Mouse (Mus musculus): ENCODE data around the gene Negr1. TPM values are rescaled to one million over a fixed set of nuclear protein-coding genes. Genes with fewer than 3 reads are reported as not detected.

Gene Negr1
- total RNA-seq, 4 experiments from 2014 or later = 0.41 to 0.94 (median 0.84) TPM

GRCm38 (mm10) chr3:157209386-157209785 lies 647.8 kb downstream of the Negr1 start:
- no peak for DNase-seq (ENCODE audit: low spot score)

GRCm38 (mm10) chr3:157215937-157216719 lies 654.5 kb downstream of the Negr1 start:
- no peak for DNase-seq (ENCODE audit: low spot score)

- DNase-seq (ENCODE audit: low spot score) = no peak
Measured at GRCm38 (mm10) chr3:157217794-157218193, 656.2 kb downstream of the Negr1 start.

- DNase-seq (ENCODE audit: low spot score) = no peak
Measured at GRCm38 (mm10) chr3:157224920-157225319, 663.3 kb downstream of the Negr1 start.

GRCm38 (mm10) chr3:157232723-157233122 lies 671.1 kb downstream of the Negr1 start:
- no peak for DNase-seq (ENCODE audit: low spot score)

- no peak for DNase-seq (ENCODE audit: low spot score)
Measured at GRCm38 (mm10) chr3:157240240-157240639, 678.6 kb downstream of the Negr1 start.

GRCm38 (mm10) chr3:157255446-157255845 lies 693.9 kb downstream of the Negr1 start:
- DNase-seq (ENCODE audit: low spot score) = no peak

GRCm38 (mm10) chr3:157255863-157256262 lies 694.3 kb downstream of the Negr1 start:
- no peak for DNase-seq (ENCODE audit: low spot score)

GRCm38 (mm10) chr3:157268742-157269141 lies 707.1 kb downstream of the Negr1 start:
- no peak for DNase-seq (ENCODE audit: low spot score)

GRCm38 (mm10) chr3:157272379-157272778 lies 710.8 kb downstream of the Negr1 start:
- no peak for DNase-seq (ENCODE audit: low spot score)

GRCm38 (mm10) chr3:157274143-157274542 lies 712.5 kb downstream of the Negr1 start:
- no peak for DNase-seq (ENCODE audit: low spot score)

GRCm38 (mm10) chr3:157279717-157280116 lies 718.1 kb downstream of the Negr1 start:
- DNase-seq (ENCODE audit: low spot score) = no peak

GRCm38 (mm10) chr3:157281259-157281658 lies 719.7 kb downstream of the Negr1 start:
- DNase-seq (ENCODE audit: low spot score) = no peak

GRCm38 (mm10) chr3:157291286-157291685 lies 729.7 kb downstream of the Negr1 start:
- no peak for DNase-seq (ENCODE audit: low spot score)

- no peak for DNase-seq (ENCODE audit: low spot score)
Measured at GRCm38 (mm10) chr3:157297216-157297615, 735.6 kb downstream of the Negr1 start.

GRCm38 (mm10) chr3:157303430-157304116 lies 742.0 kb downstream of the Negr1 start:
- no peak for DNase-seq (ENCODE audit: low spot score)

GRCm38 (mm10) chr3:157321081-157321573 lies 759.5 kb downstream of the Negr1 start:
- DNase-seq (ENCODE audit: low spot score) = no peak

GRCm38 (mm10) chr3:157321834-157322233 lies 760.2 kb downstream of the Negr1 start:
- DNase-seq (ENCODE audit: low spot score) = no peak

- no peak for DNase-seq (ENCODE audit: low spot score)
Measured at GRCm38 (mm10) chr3:157334169-157334568, 772.6 kb downstream of the Negr1 start.

- no peak for DNase-seq (ENCODE audit: low spot score)
Measured at GRCm38 (mm10) chr3:157349480-157349879, 787.9 kb downstream of the Negr1 start.

- no peak for DNase-seq (ENCODE audit: low spot score)
Measured at GRCm38 (mm10) chr3:157358905-157359304, 797.3 kb downstream of the Negr1 start.

- DNase-seq (ENCODE audit: low spot score) = no peak
Measured at GRCm38 (mm10) chr3:157359840-157360239, 798.2 kb downstream of the Negr1 start.
